Mouse (Mus musculus) olfactory bulb, adult 2 months (tissue): ENCODE results near the gene Lix1l.

Source experiments
- CTCF ChIP-seq: fragments of 200-500 bp; IDR thresholded peaks from 2 replicates; pipeline ENCODE4 v1.5.1; 2012; ENCODE audit warnings: low read depth, mild to moderate bottlenecking, low read length, moderate library complexity; ENCODE audit not compliant: insufficient read depth
- POLR2A ChIP-seq: fragments of 200-500 bp; IDR thresholded peaks from 2 replicates; pipeline ENCODE4 v1.6.1; 2012; ENCODE audit warnings: mild to moderate bottlenecking, low read depth, low read length, moderate library complexity; ENCODE audit not compliant: insufficient read depth

DNA sequence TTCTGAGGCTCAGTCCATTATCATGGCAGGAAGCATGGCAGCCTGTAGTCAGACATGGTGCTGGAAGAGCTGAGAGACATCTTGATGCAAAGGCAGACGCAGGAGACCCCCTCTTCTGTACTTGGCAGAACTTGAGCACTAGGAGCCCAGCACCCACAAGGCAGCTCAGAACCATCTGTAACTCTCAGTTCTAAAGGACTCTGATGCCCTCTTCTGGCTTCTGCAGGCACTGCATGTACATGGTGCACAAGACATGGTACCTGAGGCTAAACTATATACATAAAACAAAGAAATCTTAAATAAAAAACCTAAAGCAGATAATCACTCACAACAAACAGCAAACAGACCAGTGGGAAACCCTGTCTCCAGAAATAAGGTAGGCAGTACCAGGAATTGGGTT, 38.3 kb downstream of the Lix1l start:
- TF ChIP-seq POLR2A (no peak), CTCF (no peak)
